Mouse (Mus musculus) megakaryocyte, embryonic 14.5 days (primary cell): ENCODE measurements around the gene Tnc. TPM values are rescaled to one million over a fixed set of nuclear protein-coding genes. Genes with fewer than 3 reads are reported as not detected.

Source experiments
- H3K27me3 ChIP-seq: replicated peaks from 2 replicates; pipeline ENCODE3; 2012; ENCODE audit warnings: inconsistent platforms
- H3K36me3 ChIP-seq: replicated peaks from 2 replicates; pipeline ENCODE3; 2012; ENCODE audit warnings: low read length, inconsistent platforms, mixed read lengths
- H3K4me1 ChIP-seq: 2 replicates; pipeline ENCODE4 v1.6.1; 2012; ENCODE audit warnings: inconsistent platforms
- H3K4me3 ChIP-seq: replicated peaks from 2 replicates; pipeline ENCODE3; 2012; ENCODE audit warnings: moderate library complexity, mild to moderate bottlenecking, inconsistent platforms
- H3K9me3 ChIP-seq: 2 replicates; pipeline ENCODE4 v1.6.1; 2012; ENCODE audit warnings: inconsistent platforms
- FLI1 ChIP-seq: IDR thresholded peaks from 2 replicates; pipeline ENCODE4 v1.6.1; 2012; ENCODE audit warnings: low read length, inconsistent platforms, mixed read lengths
- GATA1 ChIP-seq: IDR thresholded peaks from 3 replicates; pipeline ENCODE4 v1.6.1; 2012; ENCODE audit warnings: mixed read lengths, low read length, inconsistent platforms, borderline replicate concordance
- polyA plus RNA-seq: library from polyadenylated mRNA; stranded (reverse); fragments of >175 nt; gene quantifications from 2 replicates; pipeline ENCODE4 v1.2.3, GENCODE M21; 2012; ENCODE audit warnings: low replicate concordance; ENCODE audit not compliant: insufficient read depth

Gene Tnc
- polyA plus RNA-seq, 1 experiment: not detected

DNA sequence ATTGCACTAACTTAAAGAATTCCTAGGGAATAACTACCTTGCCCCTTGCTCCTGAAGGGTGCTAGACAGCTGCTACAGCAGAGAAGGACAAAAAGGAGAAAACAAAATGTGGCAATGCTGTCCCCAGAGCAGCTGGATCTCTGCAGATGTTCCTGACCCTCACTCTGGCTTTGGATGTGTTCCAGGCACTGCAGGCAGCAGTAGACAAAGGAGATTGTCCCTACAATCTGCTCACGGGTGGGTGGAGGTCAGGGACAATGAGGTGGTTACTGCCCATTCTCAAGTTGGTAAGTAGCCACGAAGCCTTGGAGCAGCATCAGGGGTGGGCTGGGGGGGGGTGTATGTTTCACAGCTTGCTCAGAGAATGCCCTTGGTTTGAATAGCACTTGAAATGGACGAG lies 43.1 kb downstream of the Tnc start:
- Histone ChIP-seq H3K4me3 (no peak overlapping the region), H3K27me3 (no peaks in the 10 kb centered on the region), H3K9me3 (no peaks in the 10 kb centered on the region), H3K36me3 (no peaks in the 10 kb centered on the region), H3K4me1 (no peaks in the 10 kb centered on the region)
- TF ChIP-seq GATA1: no peak
- no peak for TF ChIP-seq FLI1

DNA sequence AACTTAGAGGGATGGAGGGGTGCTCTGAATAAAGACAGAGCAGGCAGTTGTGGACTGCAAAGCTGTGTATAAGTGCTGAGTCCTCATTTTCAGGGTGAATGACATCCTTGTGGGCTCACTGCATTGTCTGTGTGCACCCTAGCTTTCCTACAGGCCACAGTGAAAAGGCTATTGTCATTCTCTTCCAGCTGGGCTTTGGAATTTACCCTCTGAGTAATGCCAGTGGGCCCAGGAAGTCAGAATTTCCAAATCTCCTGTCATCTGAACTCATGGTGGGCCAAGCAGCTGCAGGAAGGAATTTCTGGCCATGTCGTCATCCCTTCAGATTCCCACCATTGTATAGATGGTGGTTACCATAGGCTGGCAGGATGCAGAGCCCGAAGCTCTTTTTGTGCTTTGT lies 44.6 kb downstream of the Tnc start:
- Histone ChIP-seq H3K4me3 (no peak overlapping the region), H3K4me1 (no peaks in the 10 kb centered on the region), H3K27me3 (no peaks in the 10 kb centered on the region), H3K36me3 (no peaks in the 10 kb centered on the region), H3K9me3 (no peaks in the 10 kb centered on the region)
- TF ChIP-seq GATA1: no peak
- TF ChIP-seq FLI1: no peak

DNA sequence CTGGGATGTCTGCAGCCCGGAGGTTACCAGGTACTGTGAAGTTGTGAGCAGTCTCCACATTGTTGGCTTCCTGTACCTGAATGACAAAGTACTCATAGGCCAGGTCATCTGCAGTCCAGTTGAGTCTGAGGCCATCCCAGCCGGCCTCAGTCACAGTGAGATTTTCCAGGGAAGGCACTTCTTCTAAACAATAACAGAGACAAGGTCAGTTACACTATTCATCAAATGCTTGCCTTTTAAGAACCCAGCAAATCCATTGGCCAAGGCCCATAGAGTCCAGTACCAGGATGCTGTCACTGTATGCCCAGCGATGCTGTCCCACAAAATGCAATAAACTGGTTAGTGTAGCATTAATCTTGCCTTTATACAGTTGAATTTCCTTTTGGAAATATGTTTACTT lies 46.0 kb downstream of the Tnc start:
- H3K4me1 ChIP-seq: no peaks in the 10 kb centered on the region
- no peaks in the 10 kb centered on the region for H3K27me3 ChIP-seq
- H3K4me3 ChIP-seq: no peak overlapping the region
- no peaks in the 10 kb centered on the region for H3K9me3 ChIP-seq
- no peaks in the 10 kb centered on the region for H3K36me3 ChIP-seq
- TF ChIP-seq FLI1 (no peak), GATA1 (no peak)

DNA sequence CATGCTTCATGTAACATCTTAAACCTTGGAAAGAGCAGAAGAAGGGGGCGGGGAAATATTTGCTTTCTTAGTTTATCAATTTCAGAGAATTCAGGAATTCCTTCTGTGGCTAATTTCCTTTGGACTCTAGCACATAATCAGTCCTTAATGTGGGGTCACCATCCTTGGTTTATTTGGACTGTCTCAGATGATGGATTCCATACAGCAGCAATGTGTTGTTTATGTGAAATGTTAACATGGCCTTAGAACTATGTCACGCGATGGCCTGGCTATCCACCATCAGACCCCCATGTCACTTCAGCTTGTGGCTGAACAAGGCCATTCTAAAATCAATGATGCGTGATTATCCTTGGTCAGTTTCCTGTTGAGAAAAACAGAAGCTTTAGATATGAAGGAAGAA lies 46.5 kb downstream of the Tnc start:
- Histone ChIP-seq H3K4me1 (no peaks in the 10 kb centered on the region), H3K4me3 (no peak overlapping the region), H3K27me3 (no peaks in the 10 kb centered on the region), H3K36me3 (no peaks in the 10 kb centered on the region), H3K9me3 (no peaks in the 10 kb centered on the region)
- TF ChIP-seq GATA1 (no peak), FLI1 (no peak)

DNA sequence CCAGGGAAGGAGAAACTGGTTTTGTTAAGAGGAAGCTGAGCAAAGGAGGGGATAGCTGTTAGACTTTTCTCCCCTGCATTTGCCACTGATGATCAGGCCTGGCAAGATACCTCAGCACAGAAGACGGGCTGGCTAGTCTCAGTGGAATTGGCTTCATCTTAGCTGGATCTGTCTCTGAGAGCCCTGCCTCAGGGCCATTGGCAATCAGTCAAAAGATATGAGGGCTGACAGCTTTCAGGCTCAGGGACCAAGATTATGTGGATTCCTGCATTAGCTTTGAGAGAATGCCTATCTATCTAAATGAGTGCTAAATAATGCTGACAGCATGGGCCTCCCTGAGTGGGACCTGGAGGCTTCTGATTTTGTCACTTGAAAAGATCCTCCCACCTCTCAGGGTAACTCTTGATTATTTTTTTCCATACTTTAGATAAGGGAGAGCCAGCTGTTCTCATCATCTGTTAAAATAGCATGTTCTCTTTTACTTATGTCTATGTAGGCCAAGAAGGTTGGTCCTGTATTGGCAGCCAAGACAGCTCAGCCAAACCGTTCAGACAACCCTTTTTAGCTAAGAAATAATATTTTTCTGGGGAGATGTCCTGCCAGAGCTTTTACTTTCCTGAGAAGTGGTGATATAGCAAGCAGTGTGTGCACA lies 53.2 kb downstream of the Tnc start:
- H3K36me3 ChIP-seq: no peaks in the 10 kb centered on the region
- H3K4me1 ChIP-seq: no peaks in the 10 kb centered on the region
- H3K27me3 ChIP-seq: no peaks in the 10 kb centered on the region
- no peak overlapping the region for H3K4me3 ChIP-seq
- TF ChIP-seq FLI1 (no peak), GATA1 (no peak)
- H3K9me3 ChIP-seq: 0 out of 2 replicates have a peak, but pooled peaks cover 2% of the 10 kb centered on the region

DNA sequence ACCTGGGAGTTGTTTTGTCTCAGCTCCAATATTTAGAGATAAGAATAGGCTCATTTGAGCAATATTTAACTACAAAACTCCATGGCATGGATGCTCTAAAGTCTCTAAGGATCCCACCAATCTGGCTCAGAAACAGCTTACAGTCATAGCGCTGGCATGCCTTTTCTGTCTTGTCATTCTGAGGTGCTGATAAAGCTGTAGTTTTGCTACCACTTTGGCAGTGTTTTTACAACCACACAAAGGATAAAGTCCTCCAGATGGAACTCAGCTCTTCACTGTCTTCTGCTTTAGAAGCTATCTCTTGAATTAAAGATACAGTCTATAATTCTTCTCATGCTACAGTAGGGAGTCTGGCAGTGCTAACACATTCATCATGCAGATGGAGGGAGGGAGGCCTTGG lies 56.6 kb downstream of the Tnc start:
- TF ChIP-seq GATA1: no peak
- TF ChIP-seq FLI1: no peak
- Histone ChIP-seq H3K4me1 (no peaks in the 10 kb centered on the region), H3K4me3 (no peak overlapping the region), H3K9me3 (0 out of 2 replicates have a peak, but pooled peaks cover 2% of the 10 kb centered on the region), H3K27me3 (no peaks in the 10 kb centered on the region), H3K36me3 (no peaks in the 10 kb centered on the region)

DNA sequence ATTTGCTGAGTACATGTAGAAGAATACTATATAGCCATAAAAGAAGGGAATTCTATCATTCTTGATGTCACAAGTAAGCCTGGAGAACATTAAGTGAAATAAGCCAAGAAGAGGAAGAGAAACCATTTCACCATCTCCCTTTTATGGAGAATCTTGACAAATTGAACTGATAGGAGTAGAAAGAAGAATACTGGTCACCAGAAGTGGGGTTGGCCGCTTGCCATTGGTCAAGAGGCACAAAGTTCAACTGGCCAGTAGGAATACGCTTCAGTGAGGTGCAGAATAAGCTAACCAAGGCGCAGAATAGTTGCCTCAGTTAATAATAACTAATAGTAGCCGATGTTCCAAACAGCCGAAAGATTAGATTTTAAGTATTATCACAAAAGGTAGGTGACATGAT lies 58.7 kb downstream of the Tnc start:
- H3K9me3 ChIP-seq: no peaks in the 10 kb centered on the region
- no peak overlapping the region for H3K4me3 ChIP-seq
- no peak for TF ChIP-seq FLI1
- no peak for TF ChIP-seq GATA1
- H3K27me3 ChIP-seq: no peaks in the 10 kb centered on the region
- no peaks in the 10 kb centered on the region for H3K4me1 ChIP-seq
- no peaks in the 10 kb centered on the region for H3K36me3 ChIP-seq

DNA sequence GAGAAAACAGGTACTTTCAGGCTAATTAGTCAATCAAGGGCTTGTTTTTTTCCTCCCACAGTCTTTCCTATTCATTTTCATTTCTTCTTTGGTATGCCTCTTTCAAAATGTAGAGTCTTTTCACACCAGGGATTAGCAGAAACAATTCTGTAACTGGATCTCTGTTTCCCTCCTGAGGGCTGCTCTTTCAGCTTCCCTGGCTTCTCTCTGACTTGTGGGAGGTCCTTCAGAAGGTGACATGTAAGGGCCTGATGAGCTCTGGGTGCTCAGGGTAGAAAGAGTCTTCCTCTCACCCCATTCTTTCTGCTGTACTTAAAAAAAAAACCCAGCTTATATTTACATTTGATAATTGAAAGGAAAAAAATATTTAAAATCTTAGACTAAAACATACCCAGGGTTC lies 60.2 kb downstream of the Tnc start:
- no peaks in the 10 kb centered on the region for H3K4me1 ChIP-seq
- no peaks in the 10 kb centered on the region for H3K27me3 ChIP-seq
- no peaks in the 10 kb centered on the region for H3K36me3 ChIP-seq
- H3K9me3 ChIP-seq: no peaks in the 10 kb centered on the region
- TF ChIP-seq GATA1: no peak
- TF ChIP-seq FLI1: no peak
- H3K4me3 ChIP-seq: no peak overlapping the region

DNA sequence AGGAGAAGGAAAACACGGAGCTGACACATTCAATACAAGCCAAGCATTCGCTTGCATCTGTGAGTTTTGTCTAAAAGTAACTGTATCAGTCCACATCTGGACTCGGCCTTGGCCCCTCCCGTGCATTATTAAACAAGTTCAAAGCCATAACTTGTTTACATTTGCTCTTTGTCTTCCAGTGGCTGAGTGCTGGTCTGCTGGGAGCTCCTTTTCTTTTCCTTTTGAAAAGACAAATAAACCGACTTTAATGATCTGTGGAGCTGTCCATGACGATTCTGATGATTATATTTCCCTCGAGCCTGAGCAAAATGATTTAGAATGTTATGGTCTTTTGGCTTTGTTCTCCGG lies 63.7 kb downstream of the Tnc start:
- no peaks in the 10 kb centered on the region for H3K4me1 ChIP-seq
- no peak overlapping the region for H3K4me3 ChIP-seq
- H3K27me3 ChIP-seq: no peaks in the 10 kb centered on the region
- TF ChIP-seq GATA1 (no peak), FLI1 (no peak)
- H3K9me3 ChIP-seq: no peaks in the 10 kb centered on the region
- H3K36me3 ChIP-seq: no peaks in the 10 kb centered on the region

DNA sequence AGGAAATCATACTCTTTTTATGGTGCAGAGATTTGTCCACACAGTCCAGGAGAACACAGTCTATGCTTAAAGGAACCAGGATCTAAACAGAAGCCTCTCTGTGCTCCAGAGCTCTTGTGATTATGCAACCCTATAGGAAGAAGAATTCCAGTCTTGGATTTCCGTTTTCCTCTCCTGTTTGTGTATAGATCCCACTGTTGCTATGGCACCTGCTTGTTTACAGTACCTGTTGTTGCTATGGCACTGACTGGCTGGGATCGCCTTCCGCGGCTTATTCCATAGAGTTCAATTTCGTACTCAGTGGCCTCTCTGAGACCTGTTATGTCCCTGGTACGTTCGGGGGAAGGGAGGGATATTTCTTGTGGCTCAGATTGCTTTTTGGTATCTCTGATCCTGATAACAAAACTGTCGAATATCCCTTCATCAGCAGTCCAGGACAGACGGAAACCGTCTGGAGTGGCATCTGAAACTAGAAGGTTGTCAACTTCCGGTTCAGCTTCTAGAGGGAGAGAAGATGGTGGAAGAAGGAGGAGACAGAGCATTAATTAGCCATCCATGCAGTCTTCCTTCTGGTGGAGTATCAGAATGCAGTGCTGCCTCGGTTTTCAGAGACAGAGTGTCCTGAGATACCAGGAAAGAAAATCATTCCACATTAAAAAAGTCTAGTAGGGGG lies 64.3 kb downstream of the Tnc start:
- no peaks in the 10 kb centered on the region for H3K27me3 ChIP-seq
- TF ChIP-seq GATA1 (no peak), FLI1 (no peak)
- H3K4me3 ChIP-seq: no peak overlapping the region
- H3K9me3 ChIP-seq: no peaks in the 10 kb centered on the region
- no peaks in the 10 kb centered on the region for H3K4me1 ChIP-seq
- H3K36me3 ChIP-seq: no peaks in the 10 kb centered on the region
